Mouse (Mus musculus): Measurements from ENCODE around the gene P3h4. TPM values are rescaled to one million over a fixed set of nuclear protein-coding genes. Genes with fewer than 3 reads are reported as not detected.

P3h4 gene
- polyA plus RNA-seq, 1 experiment: not detected

GRCm38 (mm10) chr11:100435678-100436246 is 21.1 kb upstream of the P3h4 start:
- H3K4me1 ChIP-seq (ENCODE audit: control insufficient read depth): peaks cover 13% of the 10 kb centered on the region
- no peak overlapping the region for H3K4me3 ChIP-seq (replicated peaks)
- H3K36me3 ChIP-seq (ENCODE audit: control insufficient read depth): peaks cover 7% of the 10 kb centered on the region; the same call in 1 of the 2 replicates
- H3K9me3 ChIP-seq (ENCODE audit: control insufficient read depth, low read length): no peaks in the 10 kb centered on the region
- H3K27me3 ChIP-seq (ENCODE audit: control insufficient read depth): no peaks in the 10 kb centered on the region
- TF ChIP-seq GATA1 (IDR thresholded peaks at IDR 0.05; ENCODE audit: low read length) (no peak), TAL1 (IDR thresholded peaks at IDR 0.05; ENCODE audit: low read length) (no peak)

- no peaks in the 10 kb centered on the region for H3K9me3 ChIP-seq (ENCODE audit: control insufficient read depth, low read length)
- H3K27me3 ChIP-seq (ENCODE audit: control insufficient read depth): no peaks in the 10 kb centered on the region
- no peak overlapping the region for H3K4me3 ChIP-seq (replicated peaks)
- no peak for TF ChIP-seq GATA1 (IDR thresholded peaks at IDR 0.05; ENCODE audit: low read length)
- no peak for TF ChIP-seq TAL1 (IDR thresholded peaks at IDR 0.05; ENCODE audit: low read length)
- H3K4me1 ChIP-seq (ENCODE audit: control insufficient read depth): no peaks in the 10 kb centered on the region
- H3K36me3 ChIP-seq (ENCODE audit: control insufficient read depth): peaks cover 12% of the 10 kb centered on the region; the same call in 1 of the 2 replicates
Observed at GRCm38 (mm10) chr11:100432002-100432401, 17.4 kb upstream of the P3h4 start.

- H3K4me3 ChIP-seq (replicated peaks): no peak overlapping the region
- H3K9me3 ChIP-seq (ENCODE audit: control insufficient read depth, low read length): no peaks in the 10 kb centered on the region
- TF ChIP-seq GATA1 (IDR thresholded peaks at IDR 0.05; ENCODE audit: low read length): no peak
- TF ChIP-seq TAL1 (IDR thresholded peaks at IDR 0.05; ENCODE audit: low read length): no peak
- peaks cover 6% of the 10 kb centered on the region; the same call in 1 of the 2 replicates for H3K36me3 ChIP-seq (ENCODE audit: control insufficient read depth)
- H3K4me1 ChIP-seq (ENCODE audit: control insufficient read depth): peaks cover 7% of the 10 kb centered on the region
- no peaks in the 10 kb centered on the region for H3K27me3 ChIP-seq (ENCODE audit: control insufficient read depth)
Observed at GRCm38 (mm10) chr11:100430052-100430451, 15.4 kb upstream of the P3h4 start.

DNA sequence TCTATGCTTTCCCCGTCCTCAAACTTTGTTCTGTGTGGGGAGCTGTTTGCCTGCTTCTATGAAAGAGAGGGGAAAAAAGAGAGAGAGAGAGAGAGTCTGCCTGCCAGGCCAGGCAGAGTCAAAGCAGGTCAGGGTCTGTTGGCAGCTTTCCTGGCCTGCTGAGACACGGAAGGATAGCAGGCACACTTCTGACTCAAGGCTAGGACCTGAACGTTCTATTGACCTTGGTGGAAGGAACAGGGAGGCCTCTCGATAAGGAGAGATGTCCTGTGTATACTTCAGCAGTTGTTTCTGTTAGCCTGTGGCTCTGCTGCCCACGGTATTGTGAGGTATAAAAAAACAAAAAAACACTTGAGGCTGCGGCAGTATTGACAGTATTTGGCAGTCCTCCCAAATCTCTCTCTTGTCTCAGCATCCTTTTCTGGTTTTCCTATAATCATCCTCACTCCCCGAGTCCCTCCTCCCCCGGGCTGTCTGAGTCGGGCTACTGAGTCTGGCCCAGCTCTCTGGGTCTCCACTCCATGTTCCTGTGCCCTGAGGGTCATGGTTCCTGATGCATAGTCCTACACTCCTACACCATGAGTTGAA is 14.1 kb upstream of the P3h4 start:
- Histone ChIP-seq H3K36me3 (ENCODE audit: control insufficient read depth) (peaks cover 6% of the 10 kb centered on the region; the same call in 1 of the 2 replicates), H3K4me3 (replicated peaks) (no peak overlapping the region), H3K9me3 (ENCODE audit: control insufficient read depth, low read length) (no peaks in the 10 kb centered on the region), H3K27me3 (ENCODE audit: control insufficient read depth) (no peaks in the 10 kb centered on the region), H3K4me1 (ENCODE audit: control insufficient read depth) (peaks cover 7% of the 10 kb centered on the region)
- no peak for TF ChIP-seq TAL1 (IDR thresholded peaks at IDR 0.05; ENCODE audit: low read length)
- no peak for TF ChIP-seq GATA1 (IDR thresholded peaks at IDR 0.05; ENCODE audit: low read length)

DNA sequence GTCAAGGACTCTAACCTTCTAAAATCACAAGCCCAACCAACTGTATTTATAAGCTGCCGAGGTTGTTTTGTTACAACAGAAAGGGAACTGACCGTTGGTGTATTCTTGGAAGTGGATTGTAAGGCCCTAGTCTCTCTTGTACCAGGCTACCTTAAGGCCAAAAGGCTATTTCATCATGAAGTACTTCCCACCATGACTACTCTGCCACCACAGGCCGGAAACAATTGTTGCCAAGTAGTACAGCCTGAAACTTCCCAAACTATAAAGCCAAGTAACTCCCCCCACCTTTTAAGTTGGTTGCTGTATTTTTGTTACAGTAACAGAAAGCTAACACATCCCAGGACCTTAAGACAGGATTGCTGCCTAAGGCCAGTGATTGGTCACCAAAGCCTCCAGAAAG is 12.2 kb upstream of the P3h4 start:
- no peaks in the 10 kb centered on the region for H3K27me3 ChIP-seq (ENCODE audit: control insufficient read depth)
- no peak overlapping the region for H3K4me3 ChIP-seq (replicated peaks)
- no peak for TF ChIP-seq TAL1 (IDR thresholded peaks at IDR 0.05; ENCODE audit: low read length)
- TF ChIP-seq GATA1 (IDR thresholded peaks at IDR 0.05; ENCODE audit: low read length): no peak
- H3K4me1 ChIP-seq (ENCODE audit: control insufficient read depth): peaks cover 7% of the 10 kb centered on the region
- H3K36me3 ChIP-seq (ENCODE audit: control insufficient read depth): peaks cover 6% of the 10 kb centered on the region; the same call in 1 of the 2 replicates
- no peaks in the 10 kb centered on the region for H3K9me3 ChIP-seq (ENCODE audit: control insufficient read depth, low read length)

DNA sequence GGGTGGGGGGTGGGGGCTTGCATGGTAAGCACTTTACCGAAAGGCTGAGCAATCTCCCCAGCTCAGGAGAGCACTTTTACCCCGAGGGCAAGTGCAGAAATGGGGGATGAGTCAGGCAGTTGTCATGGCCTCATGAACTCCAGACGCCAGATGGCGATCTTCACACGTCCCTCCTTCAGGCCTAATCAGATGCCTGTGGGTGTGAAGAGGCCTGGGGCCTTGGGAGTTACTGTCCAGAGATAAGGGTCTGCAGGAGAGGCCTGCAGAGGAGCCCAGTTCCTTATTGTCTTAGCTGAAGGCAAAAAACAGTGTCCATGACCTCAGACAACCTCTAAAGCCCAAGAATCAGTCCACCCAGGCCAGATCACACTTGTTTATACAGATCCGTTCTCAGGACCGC is 11.2 kb upstream of the P3h4 start:
- Histone ChIP-seq H3K9me3 (ENCODE audit: control insufficient read depth, low read length) (no peaks in the 10 kb centered on the region), H3K4me3 (replicated peaks) (no peak overlapping the region), H3K36me3 (ENCODE audit: control insufficient read depth) (peaks cover 6% of the 10 kb centered on the region; the same call in 1 of the 2 replicates), H3K27me3 (ENCODE audit: control insufficient read depth) (no peaks in the 10 kb centered on the region; the same call in 1 of the 2 replicates), H3K4me1 (ENCODE audit: control insufficient read depth) (peaks cover 7% of the 10 kb centered on the region)
- TF ChIP-seq TAL1 (IDR thresholded peaks at IDR 0.05; ENCODE audit: low read length) (no peak), GATA1 (IDR thresholded peaks at IDR 0.05; ENCODE audit: low read length) (peak; percentile 67)

GRCm38 (mm10) chr11:100423836-100424235 is 9.2 kb upstream of the P3h4 start:
- no peaks in the 10 kb centered on the region for H3K36me3 ChIP-seq (ENCODE audit: control insufficient read depth)
- no peaks in the 10 kb centered on the region for H3K9me3 ChIP-seq (ENCODE audit: control insufficient read depth, low read length)
- no peak overlapping the region for H3K4me3 ChIP-seq (replicated peaks)
- H3K27me3 ChIP-seq (ENCODE audit: control insufficient read depth): no peaks in the 10 kb centered on the region; the same call in 1 of the 2 replicates
- peaks cover 7% of the 10 kb centered on the region for H3K4me1 ChIP-seq (ENCODE audit: control insufficient read depth)
- TF ChIP-seq TAL1 (IDR thresholded peaks at IDR 0.05; ENCODE audit: low read length) (no peak), GATA1 (IDR thresholded peaks at IDR 0.05; ENCODE audit: low read length) (no peak)

- no peak overlapping the region for H3K4me3 ChIP-seq (replicated peaks)
- H3K36me3 ChIP-seq (ENCODE audit: control insufficient read depth): no peaks in the 10 kb centered on the region
- H3K9me3 ChIP-seq (ENCODE audit: control insufficient read depth, low read length): no peaks in the 10 kb centered on the region
- TF ChIP-seq TAL1 (IDR thresholded peaks at IDR 0.05; ENCODE audit: low read length): no peak
- no peak for TF ChIP-seq GATA1 (IDR thresholded peaks at IDR 0.05; ENCODE audit: low read length)
- peaks cover 10% of the 10 kb centered on the region for H3K27me3 ChIP-seq (ENCODE audit: control insufficient read depth)
- peaks cover 7% of the 10 kb centered on the region for H3K4me1 ChIP-seq (ENCODE audit: control insufficient read depth)
Observed at GRCm38 (mm10) chr11:100421537-100421936, 6.9 kb upstream of the P3h4 start.

- H3K36me3 ChIP-seq (ENCODE audit: control insufficient read depth): no peaks in the 10 kb centered on the region
- no peaks in the 10 kb centered on the region for H3K9me3 ChIP-seq (ENCODE audit: control insufficient read depth, low read length)
- peaks cover 57% of the 10 kb centered on the region for H3K27me3 ChIP-seq (ENCODE audit: control insufficient read depth)
- H3K4me1 ChIP-seq (ENCODE audit: control insufficient read depth): peaks cover 8% of the 10 kb centered on the region
- TF ChIP-seq GATA1 (IDR thresholded peaks at IDR 0.05; ENCODE audit: low read length) (no peak), TAL1 (IDR thresholded peaks at IDR 0.05; ENCODE audit: low read length) (no peak)
- H3K4me3 ChIP-seq (replicated peaks): peak within 1 kb of the TSS; percentile 54
Observed at GRCm38 (mm10) chr11:100414914-100415822, 532 bp upstream of the P3h4 start, which contains the start of gene Fkbp10. Gene Fkbp10, plus strand, starts transcription at chr11:100415697.
